Mouse (Mus musculus) neural tube, embryonic 11.5 days (tissue): ENCODE measurements around the gene Pdcl2. TPM values are rescaled to one million over a fixed set of nuclear protein-coding genes. Genes with fewer than 3 reads are reported as not detected.

ENCODE experiments used
- ATAC-seq: fragments of 200-750 bp; cut with Nextera tagmentation; 2 replicates; pipeline ENCODE4 v1.8.0; 2017; ENCODE audit warnings: moderate number of reproducible peaks, mild to moderate bottlenecking, moderate TSS enrichment, moderate library complexity; ENCODE audit not compliant: insufficient read depth, low FRiP score, low TSS enrichment
- DNase-seq: peaks from one replicate; pipeline ENCODE4 v3.0.0-alpha.2; 2015; ENCODE audit warnings: low spot score
- H3K27ac ChIP-seq: fragments of 300-500 bp; sonication (generic); 2 replicates; pipeline ENCODE4 v1.5.1; 2014; ENCODE audit warnings: low read depth, mild to moderate bottlenecking, low read length
- H3K27me3 ChIP-seq: fragments of 300-500 bp; sonication (generic); 2 replicates; pipeline ENCODE4 v1.6.1; 2014; ENCODE audit warnings: mild to moderate bottlenecking, low read length, mixed read lengths; ENCODE audit not compliant: control insufficient read depth, insufficient read depth
- H3K36me3 ChIP-seq: fragments of 300-500 bp; sonication (generic); 2 replicates; pipeline ENCODE4 v1.6.1; 2014; ENCODE audit warnings: mild to moderate bottlenecking, low read length, moderate library complexity, mixed read lengths; ENCODE audit not compliant: control insufficient read depth, insufficient read depth
- H3K4me1 ChIP-seq: fragments of 300-500 bp; sonication (generic); 2 replicates; pipeline ENCODE4 v1.6.1; 2014; ENCODE audit warnings: low read length, mixed read lengths; ENCODE audit not compliant: control insufficient read depth, insufficient read depth
- H3K4me2 ChIP-seq: fragments of 300-500 bp; sonication (generic); 2 replicates; pipeline ENCODE4 v1.6.1; 2014; ENCODE audit warnings: low read depth, mild to moderate bottlenecking, moderate library complexity
- H3K4me3 ChIP-seq: fragments of 300-500 bp; sonication (generic); 2 replicates; pipeline ENCODE4 v1.5.1; 2014; ENCODE audit warnings: low read depth, low read length
- H3K9ac ChIP-seq: fragments of 300-500 bp; sonication (generic); 2 replicates; pipeline ENCODE4 v1.6.1; 2014; ENCODE audit warnings: mild to moderate bottlenecking, low read length
- H3K9me3 ChIP-seq: fragments of 300-500 bp; sonication (generic); 2 replicates; pipeline ENCODE4 v1.6.1; 2016; ENCODE audit warnings: low read length; ENCODE audit not compliant: control insufficient read depth
- WGBS: fragments of 180-500 bp; shearing (Covaris S2); extraction: QIAGEN DNeasy Blood & Tissue Kit; methylation state at CpG from one replicate; pipeline ENCODE4 v1.1.7; 2014; 5-methylcytosine and 5-hydroxymethylcytosine counted together
- polyA plus RNA-seq: library from polyadenylated mRNA; unstranded; fragments of >200 nt; fragmentation: Nextera tagmentation; extraction: Ambion mirVana; gene quantifications from 2 replicates; pipeline ENCODE4 v1.2.1, GENCODE M21; 2014

The Pdcl2 gene
- polyA plus RNA-seq, 1 experiment from 2014 or later = not detected

DNA sequence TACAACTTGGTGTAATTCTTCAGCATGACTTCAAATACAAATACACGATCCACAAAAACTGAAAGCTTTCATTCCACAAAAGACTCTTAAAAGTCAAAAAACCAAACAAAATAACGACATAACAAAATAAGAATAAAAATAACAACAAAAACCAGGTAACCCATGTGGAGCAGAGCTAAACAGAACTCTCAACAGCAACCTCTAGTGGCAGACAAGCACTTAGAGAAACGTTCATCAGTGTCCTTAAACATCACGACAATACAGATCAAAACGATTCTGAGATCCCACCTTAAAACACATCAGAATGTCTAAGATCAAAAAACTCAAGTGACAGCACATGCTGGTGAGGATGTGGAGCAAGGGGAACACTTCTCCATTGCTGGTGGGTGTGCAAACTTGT lies 43.9 kb downstream of the Pdcl2 start:
- H3K36me3 ChIP-seq = no peaks in the 10 kb centered on the region
- no peaks in the 10 kb centered on the region for H3K4me1 ChIP-seq
- H3K27ac ChIP-seq = no peak overlapping the region
- no peak overlapping the region for H3K4me3 ChIP-seq
- H3K4me2 ChIP-seq = no peak overlapping the region
- DNase-seq (no peak), ATAC-seq (no peak)
- no peak overlapping the region for H3K9ac ChIP-seq
- 82% methylated on average over 5 of the region's 5 CpGs for whole genome bisulfite sequencing
- no peaks in the 10 kb centered on the region for H3K9me3 ChIP-seq
- H3K27me3 ChIP-seq = no peaks in the 10 kb centered on the region

DNA sequence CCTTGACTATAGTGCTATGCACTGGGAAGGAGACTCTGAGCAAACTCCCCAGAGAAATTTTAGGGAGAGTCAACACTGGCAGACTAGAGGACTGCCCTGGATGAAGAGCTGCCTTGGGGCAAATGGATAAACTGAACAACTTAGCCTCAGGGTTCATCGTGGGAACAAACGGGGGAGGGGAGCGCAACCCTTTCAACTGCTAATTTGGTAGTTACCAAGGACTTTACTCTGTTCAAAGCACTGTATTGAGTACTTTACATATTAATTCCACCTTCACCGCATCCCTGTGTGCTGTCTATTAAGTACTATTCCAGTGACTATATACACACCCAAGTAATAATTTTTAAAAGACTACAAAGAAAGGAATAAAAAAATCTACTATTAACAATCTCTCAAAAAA lies 45.3 kb downstream of the Pdcl2 start:
- H3K4me3 ChIP-seq = no peak overlapping the region
- ATAC-seq (no peak), DNase-seq (no peak)
- no peaks in the 10 kb centered on the region for H3K9me3 ChIP-seq
- H3K4me1 ChIP-seq = no peaks in the 10 kb centered on the region
- H3K27ac ChIP-seq = no peak overlapping the region
- no peak overlapping the region for H3K9ac ChIP-seq
- H3K4me2 ChIP-seq = no peak overlapping the region
- no peaks in the 10 kb centered on the region for H3K27me3 ChIP-seq
- 37% methylated on average over 4 of the region's 4 CpGs for WGBS
- H3K36me3 ChIP-seq = no peaks in the 10 kb centered on the region

DNA sequence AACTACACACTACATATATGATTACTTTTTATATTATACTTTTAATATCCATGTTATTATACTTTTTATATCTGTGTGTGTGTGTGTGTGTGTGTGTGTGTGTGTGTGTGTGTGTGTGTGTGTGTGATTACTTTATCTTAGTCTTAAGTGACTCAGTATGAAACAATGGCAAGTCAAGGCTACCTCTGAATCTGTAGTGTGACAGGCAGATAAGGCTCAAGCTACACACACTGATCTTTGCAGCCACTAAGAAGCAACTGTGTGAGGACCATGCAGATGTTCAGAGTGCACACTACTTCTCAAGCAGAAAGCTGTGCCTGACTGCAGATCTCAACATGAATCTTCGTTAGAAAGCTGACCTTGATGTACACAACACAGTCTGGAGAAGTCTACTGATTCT lies 47.1 kb downstream of the Pdcl2 start:
- ATAC-seq = no peak
- H3K4me3 ChIP-seq = no peak overlapping the region

DNA sequence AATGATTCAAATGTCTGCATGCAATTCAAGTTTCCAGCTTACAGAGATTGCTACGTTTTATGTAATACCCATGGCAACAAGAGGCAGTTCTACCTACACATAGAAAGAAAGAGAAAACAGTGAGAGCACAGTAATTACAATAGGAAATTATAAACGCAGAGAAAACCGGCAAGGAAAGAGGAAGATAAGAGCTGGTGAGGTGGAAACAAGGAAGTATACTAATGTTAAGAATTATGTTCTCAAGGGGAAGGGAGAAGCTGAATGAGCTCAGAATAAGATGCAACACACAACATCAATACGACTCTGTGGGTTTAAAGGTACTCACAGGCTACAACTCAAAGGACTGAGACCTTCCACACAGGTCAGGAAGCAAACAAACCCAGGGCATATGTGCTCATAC lies 56.0 kb downstream of the Pdcl2 start:
- Histone ChIP-seq H3K4me3 (no peak overlapping the region), H3K9me3 (no peaks in the 10 kb centered on the region), H3K9ac (no peak overlapping the region), H3K27me3 (no peaks in the 10 kb centered on the region), H3K27ac (no peak overlapping the region), H3K36me3 (no peaks in the 10 kb centered on the region), H3K4me1 (no peaks in the 10 kb centered on the region), H3K4me2 (no peak overlapping the region)
- ATAC-seq (no peak), DNase-seq (no peak)
- WGBS = 92% methylated on average over 4 of the region's 4 CpGs

More for the DNA sequence above, 47.1 kb downstream of the Pdcl2 start:
- H3K27me3 ChIP-seq = no peaks in the 10 kb centered on the region
- DNase-seq = no peak
- 89% methylated on average over 1 of the region's 1 CpGs for WGBS
- H3K4me1 ChIP-seq = no peaks in the 10 kb centered on the region
- H3K27ac ChIP-seq = no peak overlapping the region
- no peak overlapping the region for H3K4me2 ChIP-seq
- no peak overlapping the region for H3K9ac ChIP-seq
- H3K36me3 ChIP-seq = no peaks in the 10 kb centered on the region
- H3K9me3 ChIP-seq = no peaks in the 10 kb centered on the region

Other genes with a start within 250 kb of the Pdcl2 start
- 17.7 and 19.8 TPM in 2 replicates for gene Srd5a3, start 190.9 kb downstream of the Pdcl2 start, polyA plus RNA-seq
- gene Tmem165, start 147.3 kb downstream of the Pdcl2 start, polyA plus RNA-seq = 88.0 and 101 TPM in 2 replicates
- 12.3 and 12.7 TPM in 2 replicates for gene Clock, start 26.4 kb downstream of the Pdcl2 start, polyA plus RNA-seq
- gene Nmu, start 32.6 kb upstream of the Pdcl2 start, polyA plus RNA-seq = not detected in 2 replicates
- 6.3 and 9.4 TPM in 2 replicates for gene Gm7271, start 152.9 kb upstream of the Pdcl2 start, polyA plus RNA-seq
- gene Exoc1, start 198.2 kb upstream of the Pdcl2 start, polyA plus RNA-seq = 51.2 and 54.6 TPM in 2 replicates